Mouse (Mus musculus) spleen, adult 18-20 months (tissue): ENCODE measurements around the gene Wdr49.
"Not testable (repeated sequence)": the region's sequence is repeated elsewhere in the genome, so short reads cannot be mapped to it uniquely, and the experiment has no call there.

Source experiments
- DNase-seq, 2 experiments: peaks; one replicate each; pipeline ENCODE4 v3.0.0; 2022; ENCODE audit warnings: mixed read lengths in 2 of 2

The Wdr49 gene

DNA sequence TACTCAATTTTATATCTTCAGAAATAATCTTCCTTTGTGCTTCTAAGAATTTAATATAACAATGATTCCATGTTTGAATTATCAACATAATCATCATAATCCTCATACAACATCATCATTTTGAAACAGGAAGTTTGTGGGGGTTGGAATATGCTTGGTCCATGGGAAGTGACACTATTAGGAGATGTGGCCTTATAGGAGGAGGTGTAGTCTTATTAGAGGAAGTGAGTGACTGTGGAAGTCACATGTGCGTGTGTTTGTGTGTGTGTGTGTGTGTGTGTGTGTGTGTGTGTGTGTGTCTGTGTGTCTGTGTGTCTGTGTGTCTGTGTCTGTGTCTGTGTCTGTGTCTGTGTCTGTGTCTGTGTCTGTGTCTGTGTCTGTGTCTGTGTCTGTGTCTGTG is 182.5 kb downstream of the Wdr49 start:
- DNase-seq = not testable (repeated sequence)

DNA sequence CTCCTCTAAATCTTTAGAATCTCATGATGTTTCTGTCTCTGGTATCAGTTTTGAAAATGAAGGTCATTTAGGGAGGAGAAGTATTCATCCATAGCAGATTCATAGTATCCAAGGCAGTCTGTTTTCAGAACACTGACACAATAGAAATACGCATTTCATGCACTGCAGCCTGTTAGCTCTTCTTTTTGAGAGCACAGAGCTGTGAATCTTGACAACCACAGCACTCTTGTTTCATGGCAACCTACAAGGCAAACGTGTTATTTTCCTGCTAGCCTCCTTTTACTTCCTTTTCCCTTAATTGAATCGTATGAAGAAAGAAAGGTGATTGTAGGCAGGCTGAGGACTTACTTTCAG is 184.2 kb downstream of the Wdr49 start:
- no peak for DNase-seq

DNA sequence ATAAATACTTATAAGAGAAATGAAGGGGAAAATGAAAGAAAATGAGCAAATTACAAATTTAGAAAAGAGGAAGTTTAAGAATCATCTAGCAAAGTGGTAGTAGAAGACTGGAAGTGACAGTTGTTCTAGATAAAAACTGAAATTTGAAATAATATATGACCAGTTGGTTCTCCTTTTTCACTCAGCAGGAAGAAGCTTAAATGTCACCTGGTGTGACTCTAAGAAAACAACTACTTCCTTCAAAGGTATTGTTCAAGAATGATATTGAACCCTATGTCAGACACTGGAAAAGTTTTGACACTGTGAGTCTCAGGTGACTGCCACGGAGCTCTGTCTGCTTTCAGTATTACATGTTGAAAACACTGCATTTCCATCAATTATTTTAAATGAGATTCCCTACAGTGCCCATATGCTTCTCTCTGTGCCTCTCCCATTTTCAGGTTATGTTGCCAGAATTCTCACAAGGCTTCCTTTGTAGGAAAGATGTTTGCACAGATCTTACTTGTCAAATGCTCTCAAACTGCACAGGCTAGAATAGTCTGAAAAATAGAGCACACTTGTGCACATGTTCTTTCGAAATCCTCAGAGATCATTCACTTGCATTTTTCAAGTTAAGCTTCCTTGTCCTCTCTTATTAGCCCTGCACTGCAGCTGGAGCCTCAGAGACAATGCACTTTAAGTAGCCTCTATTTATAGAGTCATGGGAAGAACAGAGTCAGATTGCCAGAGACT is 184.8 kb downstream of the Wdr49 start:
- DNase-seq = no peak

DNA sequence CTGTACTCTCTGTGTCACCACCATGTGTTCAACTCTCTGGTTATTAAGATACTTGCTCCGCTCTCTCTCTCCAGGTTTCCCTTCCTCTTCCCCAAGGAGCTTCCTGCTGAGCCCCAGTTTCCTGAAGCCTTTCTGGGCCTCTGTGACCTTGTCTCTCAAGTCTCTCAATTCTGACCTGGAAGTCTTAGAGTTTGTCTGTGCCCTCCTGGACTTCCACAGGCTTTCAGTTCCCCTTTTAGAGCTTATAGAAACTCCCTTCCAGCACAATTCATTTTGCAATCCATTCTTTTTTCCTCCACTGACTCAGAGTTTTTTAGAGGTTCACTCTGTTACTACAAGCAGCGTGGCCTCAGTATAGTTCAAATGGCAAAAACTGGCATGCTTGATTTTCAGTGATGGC is 188.7 kb downstream of the Wdr49 start:
- no peak for DNase-seq

DNA sequence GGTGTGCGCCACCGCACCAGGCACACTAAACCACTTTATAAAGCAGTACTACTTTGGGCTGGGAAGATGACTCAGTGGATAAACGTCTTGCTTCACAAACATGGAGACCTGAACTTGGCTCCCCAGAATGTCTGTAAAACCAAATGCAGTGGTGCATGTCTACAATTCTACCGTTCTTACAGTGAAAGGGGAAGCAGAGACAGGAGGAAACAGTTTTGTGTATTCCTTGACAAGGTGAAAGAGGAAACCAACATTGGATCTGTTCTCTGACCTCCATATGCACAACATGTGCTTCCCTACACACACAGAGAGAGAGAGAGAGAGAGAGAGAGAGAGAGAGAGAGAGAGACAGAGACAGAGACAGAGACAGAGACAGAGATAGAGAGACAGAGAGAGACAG is 204.5 kb downstream of the Wdr49 start:
- no peak for DNase-seq

DNA sequence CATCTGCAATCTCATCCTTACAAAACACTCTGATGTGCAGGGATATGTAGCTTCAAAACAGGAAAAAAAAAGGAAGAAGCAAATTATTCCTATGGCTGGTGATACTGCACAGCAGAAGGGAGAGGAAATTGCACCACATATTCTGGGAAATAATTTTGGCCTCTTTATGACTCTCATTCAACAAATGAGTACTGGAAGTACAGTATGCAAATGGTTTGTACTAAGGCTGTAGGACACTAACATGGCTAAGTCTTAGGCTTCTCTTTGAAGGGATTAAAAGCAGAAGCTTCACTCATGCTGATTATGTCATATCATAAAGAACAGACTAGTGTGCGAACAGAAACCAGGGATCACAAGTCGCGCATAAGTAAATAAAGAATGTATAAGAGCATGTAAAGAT is 205.4 kb downstream of the Wdr49 start:
- DNase-seq = no peak

DNA sequence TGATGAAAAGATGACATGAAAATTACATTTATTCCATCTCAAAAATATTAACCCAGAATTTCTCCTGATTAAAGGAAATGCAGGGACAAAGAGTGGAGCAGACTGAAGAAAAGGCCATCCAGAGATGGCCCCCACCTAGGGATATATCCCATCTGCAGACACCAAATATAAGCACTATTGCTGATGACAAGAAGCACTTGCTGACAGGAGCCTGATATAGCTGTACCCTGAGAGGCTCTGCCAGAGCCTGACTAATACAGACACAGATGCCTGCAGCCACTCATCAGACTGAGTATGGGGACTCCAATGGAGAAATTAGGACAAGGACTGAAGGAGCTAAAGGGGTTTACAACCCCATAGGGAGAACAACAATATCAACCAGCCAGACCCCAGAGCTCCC is 206.8 kb downstream of the Wdr49 start:
- DNase-seq = no peak

DNA sequence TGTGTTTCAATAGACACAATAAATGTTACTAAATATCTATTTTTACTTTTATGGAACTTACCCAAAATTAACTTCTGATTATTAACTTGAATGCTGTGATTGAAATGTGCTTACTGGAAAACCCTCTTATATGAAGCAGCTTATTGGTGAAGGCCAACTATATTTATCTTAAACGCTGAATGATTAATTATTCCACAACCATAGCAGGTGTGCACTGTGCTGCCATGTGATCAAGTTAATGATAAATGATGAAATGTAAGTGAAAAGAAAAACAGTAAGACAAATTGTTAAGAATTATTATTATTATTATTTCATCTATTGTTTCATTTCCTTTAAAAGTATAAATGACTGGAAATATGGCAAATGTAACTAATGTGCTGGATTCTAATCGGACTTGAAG is 212.0 kb downstream of the Wdr49 start, which contains the start of gene Serpini2:
Serpini2 (minus strand) TSS at position 101 of the 400 bp plus-strand sequence.
- no peak for DNase-seq

DNA sequence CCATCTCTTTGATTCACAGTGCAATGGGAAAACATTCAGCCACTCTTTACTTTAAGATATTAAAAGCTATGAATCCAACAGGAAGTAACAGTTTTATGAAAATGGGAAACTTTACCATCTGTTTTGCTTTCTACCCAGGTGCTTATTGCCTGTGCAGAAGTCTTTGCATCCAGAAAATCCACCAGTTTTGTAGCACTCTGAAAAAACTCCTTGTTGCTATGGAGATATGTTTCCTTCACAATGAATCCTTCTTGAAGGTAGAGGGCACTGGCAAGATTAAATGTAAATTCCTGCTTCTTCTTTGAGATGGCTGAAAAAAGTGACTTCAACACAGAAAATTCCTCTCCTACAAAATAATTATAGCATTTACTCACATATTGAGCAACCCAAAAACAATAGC is 222.6 kb downstream of the Wdr49 start:
- DNase-seq = no peak
